Mouse (Mus musculus) left cerebral cortex, adult 11 months (tissue): ENCODE measurements around the gene Nsun4.

Experiments
- DNase-seq: peaks from one replicate; pipeline ENCODE4 v3.0.0; 2022; ENCODE audit warnings: low spot score

Nsun4 gene

GRCm38 (mm10) chr4:116053399-116053961 is at the start of gene Nsun4:
Nsun4 (minus strand) TSS chr4:116053876.
- DNase-seq: peak; percentile 84

DNA sequence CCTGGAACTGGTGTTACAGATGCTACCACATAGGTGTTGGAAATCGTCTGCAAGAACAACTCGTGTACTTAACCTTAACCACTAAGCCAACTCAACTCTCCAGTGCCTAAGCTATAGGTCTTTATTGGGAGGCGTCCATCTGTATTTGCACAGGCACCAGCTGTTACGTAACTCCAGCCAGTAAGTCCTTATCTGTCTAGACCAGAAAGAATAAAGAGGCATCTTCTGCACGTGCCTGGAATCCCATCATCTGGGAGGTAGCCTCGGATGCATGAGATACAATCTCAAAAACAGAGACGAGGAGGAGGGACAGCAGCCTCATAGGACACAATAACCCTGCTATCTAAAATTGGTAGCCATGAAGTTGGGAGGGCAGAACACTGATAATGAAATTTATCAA is 47.3 kb upstream of the Nsun4 start:
- DNase-seq: no peak

DNA sequence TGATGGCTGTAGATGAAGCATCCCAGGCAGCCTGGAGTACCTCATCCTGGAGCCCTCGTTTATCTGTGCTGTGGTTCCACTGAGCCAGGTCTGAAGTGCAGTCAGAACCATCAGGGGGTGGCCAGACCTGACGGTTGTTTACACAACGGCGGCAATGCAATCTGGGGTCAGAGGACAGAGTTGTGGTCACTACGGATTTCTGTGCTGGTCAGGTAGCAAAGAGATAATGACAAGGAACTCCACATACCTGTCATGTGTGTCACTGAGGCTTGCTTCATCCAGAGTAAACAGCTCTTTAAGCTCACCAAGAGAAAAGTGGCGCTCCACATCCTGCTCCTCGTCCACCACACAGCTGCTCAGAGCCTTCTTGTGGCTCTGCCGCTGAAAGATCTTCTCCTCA is 43.5 kb upstream of the Nsun4 start:
- no peak for DNase-seq

GRCm38 (mm10) chr4:116096291-116096690 is 42.6 kb upstream of the Nsun4 start:
- DNase-seq: no peak

DNA sequence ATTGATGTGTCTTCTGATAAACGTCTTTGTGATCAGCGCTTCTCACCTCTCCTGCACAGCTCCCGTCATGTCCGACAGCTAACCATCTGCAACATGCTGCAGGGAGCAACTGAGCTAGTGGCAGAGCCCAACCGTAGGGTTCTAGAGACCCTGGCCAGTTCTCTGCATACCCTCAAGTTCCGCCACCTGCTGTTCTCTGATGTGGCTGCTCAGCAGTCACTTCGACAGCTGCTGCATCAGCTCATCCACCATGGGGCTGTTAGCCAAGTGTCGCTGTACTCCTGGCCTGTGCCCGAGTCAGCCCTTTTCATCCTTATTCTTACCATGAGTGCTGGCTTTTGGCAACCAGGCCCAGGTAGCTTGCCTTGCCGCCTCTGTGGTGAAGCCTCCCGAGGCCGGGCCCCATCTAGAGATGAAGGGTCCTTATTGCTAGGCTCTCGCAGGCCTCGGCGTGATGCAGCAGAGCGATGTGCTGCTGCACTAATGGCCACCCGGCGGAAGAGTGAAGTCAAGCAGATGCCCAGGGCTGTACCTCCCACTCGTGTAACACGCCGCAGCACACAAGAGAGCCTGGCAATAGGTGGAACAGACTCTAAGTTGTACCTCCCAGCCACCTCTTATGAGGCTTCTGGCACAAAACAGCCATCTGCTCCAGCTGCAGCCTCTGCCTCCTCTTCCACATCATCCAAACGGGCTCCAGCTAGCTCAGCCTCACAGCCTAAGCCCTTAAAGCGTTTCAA is 35.0 kb upstream of the Nsun4 start:
- DNase-seq: no peak

DNA sequence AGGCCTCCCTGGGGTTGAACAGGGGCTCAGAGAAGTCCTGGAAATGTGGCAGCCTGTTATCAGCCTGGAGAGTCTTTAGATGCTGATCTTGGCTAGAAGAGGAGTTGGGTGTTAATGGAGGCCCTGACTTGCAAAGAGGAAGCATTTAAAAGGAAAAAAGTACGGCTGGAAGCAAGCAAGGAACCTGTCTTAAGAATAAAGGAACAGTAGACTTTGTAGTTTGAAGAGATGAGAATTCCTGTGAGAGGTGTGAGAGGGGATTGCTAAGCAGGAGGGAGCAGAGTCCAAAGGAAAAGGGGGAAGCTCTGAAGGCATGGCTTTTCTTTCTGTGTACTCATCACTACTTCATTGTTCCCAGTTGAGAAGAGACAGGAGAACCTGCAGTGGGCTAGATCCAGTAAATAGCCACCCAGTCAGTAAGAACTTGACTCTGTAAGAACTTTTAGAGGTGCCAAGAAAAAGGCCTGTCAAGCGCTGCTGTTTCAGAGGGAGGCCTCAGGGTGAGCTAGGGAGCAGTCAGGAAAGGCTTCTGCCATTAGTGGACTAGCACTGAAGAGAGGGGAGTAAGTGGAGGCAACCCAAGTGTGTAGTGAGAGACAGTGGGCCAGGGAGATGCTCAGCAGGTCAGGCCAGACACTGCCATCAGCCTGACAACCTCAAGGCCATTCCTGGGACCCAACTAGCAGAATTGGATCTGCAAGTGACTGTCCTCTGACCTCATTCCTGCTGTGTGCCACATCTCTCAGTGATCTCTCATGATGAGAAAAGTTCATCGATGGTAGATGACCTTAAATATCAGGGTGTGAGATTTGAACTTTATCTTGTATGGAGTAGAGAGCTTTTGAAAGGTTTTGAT is 23.8 kb upstream of the Nsun4 start:
- no peak for DNase-seq

GRCm38 (mm10) chr4:116076369-116077231 is 22.9 kb upstream of the Nsun4 start:
- DNase-seq: no peak

GRCm38 (mm10) chr4:116075631-116076368 is 22.1 kb upstream of the Nsun4 start:
- no peak for DNase-seq

- DNase-seq: peak; percentile 93
Observed at GRCm38 (mm10) chr4:116074861-116075620, 21.4 kb upstream of the Nsun4 start, which contains the start of the genes Uqcrh and Lrrc41. Uqcrh (minus strand) TSS chr4:116075071. Lrrc41 (plus strand) TSS chr4:116075269.

- no peak for DNase-seq
Observed at GRCm38 (mm10) chr4:116074145-116074675, 20.5 kb upstream of the Nsun4 start.

- DNase-seq: no peak
Observed at GRCm38 (mm10) chr4:116073146-116073545, 19.5 kb upstream of the Nsun4 start.

GRCm38 (mm10) chr4:116070116-116070515 is 16.4 kb upstream of the Nsun4 start:
- no peak for DNase-seq

DNA sequence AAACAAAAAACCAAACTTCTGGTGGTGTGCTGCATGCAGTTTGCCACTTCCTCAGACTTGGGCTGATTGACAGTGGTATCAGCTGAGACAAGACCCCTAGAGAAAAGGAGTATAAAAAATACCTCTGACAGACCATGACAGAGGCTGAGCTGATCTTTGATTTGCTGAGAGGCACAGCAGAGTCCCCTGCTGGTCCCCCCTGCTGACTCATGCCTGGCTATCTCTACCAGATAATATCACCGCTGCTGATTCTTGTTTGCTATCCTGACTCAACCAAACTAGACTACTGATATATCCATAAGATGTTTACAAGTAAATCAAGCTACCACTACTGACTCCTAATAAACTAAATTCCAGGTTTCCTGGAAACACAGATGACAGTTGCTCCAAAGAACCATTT is 10.2 kb upstream of the Nsun4 start:
- no peak for DNase-seq

- no peak for DNase-seq
Observed at GRCm38 (mm10) chr4:116059012-116059726, 5.5 kb upstream of the Nsun4 start.

GRCm38 (mm10) chr4:116057559-116057958 is 3.9 kb upstream of the Nsun4 start:
- no peak for DNase-seq

DNA sequence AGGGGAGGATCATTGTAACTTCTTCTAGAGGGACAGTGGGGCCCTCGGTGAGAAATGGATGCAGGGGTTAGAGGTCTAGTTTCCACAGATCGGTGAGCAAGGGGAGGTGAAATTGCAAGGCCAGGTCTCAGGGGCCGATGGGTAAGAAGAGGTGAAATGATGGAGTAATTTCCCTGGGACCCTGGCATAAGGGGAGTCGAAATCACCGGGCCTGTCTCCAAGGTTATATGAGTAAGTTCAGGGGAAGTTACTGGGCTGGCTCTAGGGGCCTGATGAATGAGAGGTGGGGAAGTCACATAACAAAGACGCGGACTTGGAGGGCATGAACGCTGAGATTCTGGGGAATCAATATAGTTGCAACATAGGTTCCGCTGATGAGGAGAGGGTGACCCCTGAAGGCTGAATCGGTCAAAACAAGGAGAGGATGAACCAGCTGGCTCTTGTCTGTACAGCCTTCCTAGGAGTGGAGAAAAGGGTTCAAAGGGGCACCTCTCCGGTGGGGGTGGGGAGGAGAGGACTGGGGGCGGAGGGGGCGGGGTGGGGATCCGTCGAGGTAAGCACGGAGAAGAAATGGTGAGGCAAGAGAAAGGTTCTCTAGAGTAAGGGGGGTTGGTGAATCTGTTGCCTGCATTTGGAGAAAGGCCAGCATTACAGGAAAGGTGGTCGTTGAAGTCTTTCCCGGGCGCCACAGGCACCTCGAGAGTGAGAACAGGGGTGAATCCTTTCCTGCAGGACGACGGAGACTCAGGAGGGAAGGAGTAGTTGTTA is 966 bp downstream of the Nsun4 start:
- no peak for DNase-seq

DNA sequence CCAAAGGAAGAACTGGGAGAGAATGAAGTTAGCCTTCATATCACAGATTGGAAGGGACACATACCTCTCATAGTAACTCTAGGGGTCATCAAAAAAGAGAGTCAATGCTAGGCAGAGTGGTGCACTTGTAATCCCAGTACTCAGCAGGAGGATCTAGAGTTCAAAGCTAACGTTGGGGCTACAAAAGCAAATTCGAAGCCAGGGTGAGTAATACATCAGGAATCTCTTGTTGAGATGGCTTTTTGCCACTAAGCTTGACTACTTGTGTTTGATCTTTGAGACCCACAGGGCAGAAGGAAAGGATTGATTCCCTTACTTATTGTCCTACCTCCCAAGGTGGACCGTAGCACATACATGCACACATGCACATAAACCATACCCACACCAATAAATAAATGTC is 4.5 kb downstream of the Nsun4 start:
- no peak for DNase-seq

DNA sequence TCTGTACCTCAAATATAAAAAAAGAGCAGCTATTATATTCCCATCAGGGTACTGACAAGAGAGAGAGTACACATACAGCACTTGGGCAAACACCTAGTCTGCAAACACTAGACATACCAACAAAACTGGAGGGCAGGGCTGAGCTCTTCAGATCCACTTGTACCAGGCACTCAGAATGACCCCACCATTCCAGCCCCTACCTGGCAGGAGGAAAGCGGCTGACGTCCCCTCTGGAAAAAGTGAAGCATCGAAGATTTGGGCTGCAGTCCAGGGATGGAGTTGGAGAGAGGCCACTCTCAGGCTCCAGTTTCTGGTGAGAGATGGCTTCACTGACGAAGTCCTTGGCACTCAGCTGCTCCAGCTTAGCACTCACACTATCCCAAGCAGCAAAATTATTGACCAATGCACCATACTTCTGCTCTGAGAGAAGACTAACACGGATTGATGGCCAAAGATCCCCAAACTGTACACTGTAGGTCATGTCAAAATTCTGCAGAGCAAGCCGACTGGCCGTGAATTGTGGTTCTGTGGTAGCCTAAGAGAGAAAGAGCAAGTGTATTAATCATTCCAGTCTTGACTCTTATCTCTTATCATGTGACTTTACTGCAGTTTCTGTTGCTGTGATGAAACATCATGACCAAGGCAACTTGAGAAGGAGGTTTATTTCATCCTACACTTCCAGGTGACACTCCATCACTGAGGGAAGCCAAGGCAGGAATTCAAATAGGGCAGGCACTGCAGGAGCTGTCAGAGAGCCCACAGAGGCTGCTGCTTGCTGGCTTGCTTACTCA is 5.4 kb downstream of the Nsun4 start:
- DNase-seq: no peak
